Mouse (Mus musculus) thymus, adult 2 months (tissue): ENCODE data around the gene Fgfr2.

ENCODE experiments used
- CTCF ChIP-seq: fragments of 200-500 bp; IDR thresholded peaks from 2 replicates; pipeline ENCODE4 v1.5.1; 2012; ENCODE audit warnings: mild to moderate bottlenecking, control low read depth, low read length, moderate library complexity, borderline replicate concordance; ENCODE audit not compliant: control insufficient read depth, poor library complexity, insufficient read depth; ENCODE audit errors: extremely low read depth
- POLR2A ChIP-seq: fragments of 200-500 bp; IDR thresholded peaks from 2 replicates; pipeline ENCODE4 v1.6.1; 2012; ENCODE audit warnings: mild to moderate bottlenecking, low read length, control low read depth, moderate library complexity; ENCODE audit not compliant: control insufficient read depth, poor library complexity, insufficient read depth; ENCODE audit errors: extremely low read depth

GRCm38 (mm10) chr7:131019181-131019580 is 2104.0 kb downstream of the Fgfr2 start:
- TF ChIP-seq POLR2A = no peak
- no peak for TF ChIP-seq CTCF
